Mouse (Mus musculus): ENCODE measurements around the gene Wipf1. TPM values are rescaled to one million over a fixed set of nuclear protein-coding genes. Genes with fewer than 3 reads are reported as not detected.
A peak's percentile ranks its signal among the peaks of the same experiment; 100 is the strongest.

Wipf1 gene
- polyA plus RNA-seq, 2 experiments, result 20.1 to 25.7 TPM

DNA sequence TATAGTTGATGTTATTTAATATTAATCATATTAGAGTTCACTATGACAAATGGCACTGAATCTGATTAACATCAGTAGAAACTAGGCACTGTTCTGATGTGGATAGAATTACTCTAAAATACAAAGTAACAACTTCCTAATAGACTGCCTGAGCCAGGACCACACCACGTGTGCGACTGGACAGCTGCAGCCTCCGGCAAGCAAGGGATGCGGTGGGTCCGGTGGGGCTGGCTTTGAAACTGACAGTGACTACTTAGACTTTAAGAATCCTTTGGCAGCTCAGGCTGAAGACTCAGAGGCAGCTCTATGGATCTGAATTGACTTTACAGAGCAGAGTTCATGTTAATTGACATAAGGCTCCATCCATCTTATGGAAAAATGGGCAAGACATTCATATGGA is 76.4 kb downstream of the Wipf1 start:
- Histone ChIP-seq H3K9me3 (ENCODE audit: control insufficient read depth, low read length) (no peaks in the 10 kb centered on the region), H3K4me2 (replicated peaks; ENCODE audit: low read depth, low read length, severe bottlenecking) (no peak overlapping the region), H3K27me3 (ENCODE audit: control insufficient read depth, insufficient read depth, low read length) (no peaks in the 10 kb centered on the region), H3K4me1 (ENCODE audit: control insufficient read depth, insufficient read depth, low read length) (peaks cover 35% of the 10 kb centered on the region), H3K27ac (replicated peaks; ENCODE audit: low read depth, low read length) (no peak overlapping the region), H3K9ac (ENCODE audit: low read depth, low read length, severe bottlenecking) (no peak overlapping the region), H3K4me3 (replicated peaks; ENCODE audit: low read length) (no peak overlapping the region), H3K36me3 (ENCODE audit: control insufficient read depth, insufficient read depth, low read length) (no peaks in the 10 kb centered on the region; the same call in 1 of the 2 replicates)
- 51% methylated on average over 5 of the region's 5 CpGs for WGBS
- ATAC-seq (ENCODE audit: low FRiP score, low read depth), result no peak
- no peak for DNase-seq (ENCODE audit: low spot score)
- TF ChIP-seq POLR2A (IDR thresholded peaks at IDR 0.05; ENCODE audit: borderline replicate concordance, extremely low read depth, insufficient read depth, insufficient read length), result no peak

DNA sequence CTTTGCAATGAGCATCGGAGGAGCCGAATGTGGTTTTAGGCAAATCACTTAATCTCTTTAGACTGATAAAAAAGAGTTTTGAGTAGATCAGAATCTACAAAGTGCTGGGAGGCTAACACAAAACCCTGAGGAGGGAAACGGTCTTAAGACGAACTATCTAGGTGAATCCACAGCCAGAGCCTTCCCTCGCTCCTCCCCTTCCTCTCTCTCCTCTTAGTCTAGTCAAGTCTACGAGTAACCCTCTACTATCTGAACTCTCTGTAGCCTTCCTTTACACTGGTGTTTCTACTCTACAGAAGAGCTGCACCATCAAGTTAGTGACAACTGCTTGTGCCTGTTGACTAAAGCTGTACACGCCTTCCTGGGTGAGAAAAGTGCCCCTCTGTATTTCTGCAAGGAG is 77.0 kb downstream of the Wipf1 start:
- no peak for TF ChIP-seq POLR2A (IDR thresholded peaks at IDR 0.05; ENCODE audit: borderline replicate concordance, extremely low read depth, insufficient read depth, insufficient read length)
- Histone ChIP-seq H3K9me3 (ENCODE audit: control insufficient read depth, low read length) (no peaks in the 10 kb centered on the region), H3K27ac (replicated peaks; ENCODE audit: low read depth, low read length) (no peak overlapping the region), H3K4me2 (replicated peaks; ENCODE audit: low read depth, low read length, severe bottlenecking) (no peak overlapping the region), H3K4me3 (replicated peaks; ENCODE audit: low read length) (no peak overlapping the region), H3K27me3 (ENCODE audit: control insufficient read depth, insufficient read depth, low read length) (no peaks in the 10 kb centered on the region), H3K36me3 (ENCODE audit: control insufficient read depth, insufficient read depth, low read length) (no peaks in the 10 kb centered on the region; the same call in 1 of the 2 replicates), H3K9ac (ENCODE audit: low read depth, low read length, severe bottlenecking) (no peak overlapping the region), H3K4me1 (ENCODE audit: control insufficient read depth, insufficient read depth, low read length) (peaks cover 37% of the 10 kb centered on the region)
- DNase-seq (ENCODE audit: low spot score) (no peak), ATAC-seq (ENCODE audit: low FRiP score, low read depth) (no peak)
- 79% methylated on average over 7 of the region's 7 CpGs for WGBS

DNA sequence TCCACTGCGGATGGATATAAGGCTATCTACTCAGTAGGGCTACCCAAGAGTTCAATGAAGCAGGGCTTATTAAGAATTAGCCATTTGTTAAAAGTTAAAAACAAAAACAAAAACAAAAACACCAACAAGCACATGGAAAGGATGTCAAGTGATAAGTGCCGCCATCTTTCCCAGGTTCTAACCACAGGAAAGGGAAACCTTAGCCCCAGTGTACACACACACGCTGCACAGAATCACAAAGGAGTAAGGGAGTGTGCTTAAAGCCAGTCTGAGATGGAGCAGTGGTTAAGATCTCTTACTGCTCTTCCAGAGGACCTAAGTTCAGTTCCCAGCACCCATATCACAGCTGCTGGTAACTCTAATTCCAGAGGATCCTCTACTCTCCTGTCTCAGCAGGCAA is 78.0 kb downstream of the Wipf1 start:
- H3K4me1 ChIP-seq (ENCODE audit: control insufficient read depth, insufficient read depth, low read length), result peaks cover 37% of the 10 kb centered on the region

DNA sequence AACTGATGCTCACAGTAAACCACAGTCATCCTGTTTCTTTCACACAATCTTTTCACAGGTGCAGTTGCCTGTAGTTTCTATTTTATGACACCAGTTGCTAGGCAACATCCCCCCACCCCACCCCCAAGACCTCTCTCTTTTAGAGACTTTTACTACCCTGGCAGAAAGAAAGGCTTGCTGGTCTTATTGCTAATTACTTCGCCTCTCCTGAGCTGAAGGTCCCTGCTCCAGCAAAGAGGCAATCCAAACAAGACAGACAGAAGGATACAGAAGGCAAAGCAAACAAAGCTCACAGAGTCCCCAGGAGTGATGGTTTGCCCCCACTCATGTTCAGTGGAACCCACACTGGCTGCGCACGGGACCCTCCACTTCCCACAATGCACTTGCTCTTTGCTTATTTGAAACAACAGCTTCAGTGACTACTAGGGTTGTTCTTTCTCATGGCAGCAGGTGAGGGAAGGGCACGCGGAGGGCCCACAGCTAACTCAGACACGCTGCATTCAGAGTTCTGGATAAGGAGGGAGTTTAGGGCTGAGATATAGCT is 79.3 kb downstream of the Wipf1 start:
- Histone ChIP-seq H3K4me3 (replicated peaks; ENCODE audit: low read length) (0 out of 2 replicates have a peak overlapping the region, but pooled peaks have one; percentile 3), H3K27ac (replicated peaks; ENCODE audit: low read depth, low read length) (peak overlapping the region; percentile 76), H3K4me1 (ENCODE audit: control insufficient read depth, insufficient read depth, low read length) (peaks cover 37% of the 10 kb centered on the region), H3K27me3 (ENCODE audit: control insufficient read depth, insufficient read depth, low read length) (no peaks in the 10 kb centered on the region), H3K9me3 (ENCODE audit: control insufficient read depth, low read length) (no peaks in the 10 kb centered on the region), H3K9ac (ENCODE audit: low read depth, low read length, severe bottlenecking) (0 out of 2 replicates have a peak overlapping the region, but pooled peaks have one; percentile 13), H3K36me3 (ENCODE audit: control insufficient read depth, insufficient read depth, low read length) (peaks cover 14% of the 10 kb centered on the region), H3K4me2 (replicated peaks; ENCODE audit: low read depth, low read length, severe bottlenecking) (peak overlapping the region; percentile 25)
- no peak for TF ChIP-seq POLR2A (IDR thresholded peaks at IDR 0.05; ENCODE audit: borderline replicate concordance, extremely low read depth, insufficient read depth, insufficient read length)
- ATAC-seq (ENCODE audit: low FRiP score, low read depth), result peak; percentile 79
- WGBS, result 13% methylated on average over 6 of the region's 6 CpGs
- DNase-seq (ENCODE audit: low spot score), result peak; percentile 52

More for the DNA sequence above, 78.0 kb downstream of the Wipf1 start:
- no peak for TF ChIP-seq POLR2A (IDR thresholded peaks at IDR 0.05; ENCODE audit: borderline replicate concordance, extremely low read depth, insufficient read depth, insufficient read length)
- no peak overlapping the region for H3K9ac ChIP-seq (ENCODE audit: low read depth, low read length, severe bottlenecking)
- H3K36me3 ChIP-seq (ENCODE audit: control insufficient read depth, insufficient read depth, low read length), result peaks cover 10% of the 10 kb centered on the region
- no peaks in the 10 kb centered on the region for H3K9me3 ChIP-seq (ENCODE audit: control insufficient read depth, low read length)
- no peak overlapping the region for H3K27ac ChIP-seq (replicated peaks; ENCODE audit: low read depth, low read length)
- H3K4me2 ChIP-seq (replicated peaks; ENCODE audit: low read depth, low read length, severe bottlenecking), result no peak overlapping the region
- H3K4me3 ChIP-seq (replicated peaks; ENCODE audit: low read length), result no peak overlapping the region
- no peaks in the 10 kb centered on the region for H3K27me3 ChIP-seq (ENCODE audit: control insufficient read depth, insufficient read depth, low read length)
- WGBS, result 94% methylated on average over 3 of the region's 3 CpGs
- DNase-seq (ENCODE audit: low spot score) (no peak), ATAC-seq (ENCODE audit: low FRiP score, low read depth) (no peak)

DNA sequence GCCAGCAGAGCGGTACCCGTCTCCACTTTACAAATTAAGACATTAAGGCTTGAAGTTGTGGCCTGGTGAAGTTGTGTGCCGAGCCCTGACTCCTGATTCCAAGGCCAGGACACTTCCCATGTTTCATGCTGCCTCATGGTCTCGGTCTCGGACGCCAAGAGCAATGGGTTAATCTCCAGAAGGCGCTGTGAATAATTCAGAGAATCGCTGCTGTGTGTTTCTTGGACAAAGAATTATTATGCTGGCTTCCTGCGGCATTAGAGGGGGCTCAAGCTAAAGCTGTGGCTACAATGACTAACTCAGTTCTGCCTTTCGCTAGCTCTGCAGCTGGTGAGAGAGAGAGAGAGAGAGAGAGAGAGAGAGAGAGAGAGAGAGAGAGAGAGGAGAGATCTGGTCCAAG is 85.5 kb downstream of the Wipf1 start:
- Histone ChIP-seq H3K9me3 (ENCODE audit: control insufficient read depth, low read length) (no peaks in the 10 kb centered on the region), H3K27ac (replicated peaks; ENCODE audit: low read depth, low read length) (no peak overlapping the region), H3K4me2 (replicated peaks; ENCODE audit: low read depth, low read length, severe bottlenecking) (no peak overlapping the region), H3K9ac (ENCODE audit: low read depth, low read length, severe bottlenecking) (no peak overlapping the region), H3K4me3 (replicated peaks; ENCODE audit: low read length) (no peak overlapping the region), H3K36me3 (ENCODE audit: control insufficient read depth, insufficient read depth, low read length) (peaks cover 55% of the 10 kb centered on the region), H3K27me3 (ENCODE audit: control insufficient read depth, insufficient read depth, low read length) (no peaks in the 10 kb centered on the region), H3K4me1 (ENCODE audit: control insufficient read depth, insufficient read depth, low read length) (peaks cover 10% of the 10 kb centered on the region; the same call in 1 of the 2 replicates)
- DNase-seq (ENCODE audit: low spot score), result no peak
- 80% methylated on average over 10 of the region's 10 CpGs for WGBS
- TF ChIP-seq POLR2A (IDR thresholded peaks at IDR 0.05; ENCODE audit: borderline replicate concordance, extremely low read depth, insufficient read depth, insufficient read length), result no peak
- ATAC-seq (ENCODE audit: low FRiP score, low read depth), result no peak

Data from limb, embryonic 14.5 days (tissue).